8 mouse cellular contexts compared by ENCODE assay signal in genomic region chr15:80091121-80091955, GRCm38 (mm10). TPM values are rescaled to one million over a fixed set of nuclear protein-coding genes. Genes with fewer than 3 reads are reported as not detected.
DNase-seq lines count a peak whose midpoint lies in the region; ATAC-seq lines count a peak whose summit lies in the region.

TSS of gene Syngr1 (plus strand) at chr15:80091334.
TSS of gene Rpl3 (minus strand) at chr15:80091868.

- H3K4me2 ChIP-seq in intestine, embryonic 15.5 days (replicated peaks): peak within 1 kb of the TSS; percentile 79

- H3K9ac ChIP-seq in intestine, embryonic 15.5 days: peak within 1 kb of the TSS; percentile 69

- peak; percentile 74 for ATAC-seq in intestine, embryonic 15.5 days
- ATAC-seq in megakaryocyte-erythroid progenitor cell, adult 5-6 weeks (replicated peaks; ENCODE audit: low FRiP score, low TSS enrichment, poor library complexity, severe bottlenecking): peak; percentile 53; the same call in 1 of the 2 replicates

- intact Hi-C loops in left cerebral cortex, postnatal 36 days (cut with DNase I): loop anchor here (5.0 kb wide), 2 partner anchors 171 to 611 kb away; partner anchors contain the start of gene Rps19bp1

- H3K27me3 ChIP-seq in intestine, embryonic 15.5 days (replicated peaks): peaks cover 25% of the 10 kb centered on the region

- peak; percentile 86 for DNase-seq in adrenal gland, adult 2 months
- DNase-seq in embryo, embryonic 10.5 days (ENCODE audit: low spot score): peak; percentile 71
- DNase-seq in gonadal fat pad, adult 2 months (ENCODE audit: low read depth): no peak
- DNase-seq in left cerebral cortex, postnatal 36 days (ENCODE audit: low spot score in 2 of 2): peak; percentile 84 to 88
- DNase-seq in right cerebral cortex, postnatal 14 days: peak; percentile 88
- DNase-seq in urinary bladder, postnatal 4 days (ENCODE audit: low spot score in 2 of 2): peak; percentile 70 to 75

- peak within 1 kb of the TSS; percentile 69 for H3K4me3 ChIP-seq in intestine, embryonic 15.5 days (replicated peaks)

- peaks cover 17% of the 10 kb centered on the region for H3K4me1 ChIP-seq in intestine, embryonic 15.5 days (replicated peaks)

- no peaks in the 10 kb centered on the region for H3K9me3 ChIP-seq in intestine, embryonic 15.5 days

- no peaks in the 10 kb centered on the region for H3K36me3 ChIP-seq in intestine, embryonic 15.5 days

- H3K27ac ChIP-seq in intestine, embryonic 15.5 days: 0 out of 2 replicates have a peak within 1 kb of the TSS, but pooled peaks have one; percentile 9

- WGBS in intestine, embryonic 15.5 days: 1% methylated on average over 86 of the region's 86 CpGs

RNA-seq across cellular contexts. Expression of gene Syngr1, which starts in this region (rescaled TPM):
- 10 to 100 TPM; 24.4 to 47.8 TPM for total RNA-seq in adrenal gland, adult 2 months (2021)
- 86.9 and 119 TPM in 2 replicates for polyA plus RNA-seq in adrenal gland, adult 2 months (2012; rRNA removed)
- polyA plus RNA-seq in gonadal fat pad, adult 2 months (2012; rRNA removed): 8.8 and 13.3 TPM in 2 replicates
- polyA plus RNA-seq in intestine, embryonic 15.5 days (2015; fragmentation: Nextera tagmentation; extraction: Ambion mirVana): 18.2 and 18.7 TPM in 2 replicates
- 100 to 1,000 TPM; 424 to 526 TPM for total RNA-seq in left cerebral cortex, postnatal 36 days (2021)
- 12.7 and 18.1 TPM in 2 replicates for total RNA-seq in megakaryocyte-erythroid progenitor cell, adult 5-6 weeks (2014; fragmentation: Nextera tagmentation)
- total RNA-seq in megakaryocyte-erythroid progenitor cell, adult 5-6 weeks (2017): 5.9 and 7.0 TPM in 2 replicates

RNA-seq across cellular contexts. Expression of gene Rpl3, which starts in this region (rescaled TPM):
- total RNA-seq in adrenal gland, adult 2 months (2021): 100 to 1,000 TPM; 376 to 618 TPM
- 500 and 520 TPM in 2 replicates for polyA plus RNA-seq in adrenal gland, adult 2 months (2012; rRNA removed)
- polyA plus RNA-seq in gonadal fat pad, adult 2 months (2012; rRNA removed): 492 and 540 TPM in 2 replicates
- polyA plus RNA-seq in intestine, embryonic 15.5 days (2015; fragmentation: Nextera tagmentation; extraction: Ambion mirVana): 1,109 and 1,134 TPM in 2 replicates
- 100 to 1,000 TPM; 416 to 501 TPM for total RNA-seq in left cerebral cortex, postnatal 36 days (2021)
- total RNA-seq in megakaryocyte-erythroid progenitor cell, adult 5-6 weeks (2014; fragmentation: Nextera tagmentation): 2,690 and 2,775 TPM in 2 replicates
- total RNA-seq in megakaryocyte-erythroid progenitor cell, adult 5-6 weeks (2017): 3,160 and 3,275 TPM in 2 replicates

Comparison
In these comparisons a context has a peak if more than half of its experiments do, and no peak if none do; other contexts are left out.
1. RNA of gene Syngr1 (total RNA-seq): 424 to 526 TPM in left cerebral cortex, postnatal 36 days; 24.4 to 47.8 TPM in adrenal gland, adult 2 months and 5.9 to 18.1 TPM in megakaryocyte-erythroid progenitor cell, adult 5-6 weeks; every median in the first group is over 4 times any median in the second.
2. RNA of gene Rpl3 (total RNA-seq): 2,690 to 3,275 TPM in megakaryocyte-erythroid progenitor cell, adult 5-6 weeks; 376 to 618 TPM in adrenal gland, adult 2 months and 416 to 501 TPM in left cerebral cortex, postnatal 36 days; every median in the first group is over 4 times any median in the second.